Mouse (Mus musculus) lung, postnatal 0 days (tissue): ENCODE data around the gene Hils1. TPM values are rescaled to one million over a fixed set of nuclear protein-coding genes. Genes with fewer than 3 reads are reported as not detected.

Source experiments
- ATAC-seq: fragments of 200-750 bp; cut with Nextera tagmentation; 2 replicates; pipeline ENCODE4 v1.8.0; 2017; ENCODE audit warnings: moderate library complexity
- DNase-seq: peaks from one replicate; pipeline ENCODE4 v3.0.0-alpha.2; 2016; ENCODE audit warnings: low spot score
- H3K27ac ChIP-seq: fragments of 300-500 bp; sonication (generic); 2 replicates; pipeline ENCODE4 v1.5.1; 2014; ENCODE audit warnings: antibody characterized with exemption, mild to moderate bottlenecking, low read length, mixed read lengths
- H3K27me3 ChIP-seq: fragments of 300-500 bp; sonication (generic); replicated peaks from 2 replicates; pipeline ENCODE4 v1.6.1; 2014; ENCODE audit warnings: low read length, mixed read lengths; ENCODE audit not compliant: insufficient read depth
- H3K36me3 ChIP-seq: fragments of 300-500 bp; sonication (generic); 2 replicates; pipeline ENCODE4 v1.6.1; 2014; ENCODE audit warnings: low read length, mixed read lengths; ENCODE audit not compliant: insufficient read depth
- H3K4me1 ChIP-seq: fragments of 300-500 bp; sonication (generic); 2 replicates; pipeline ENCODE4 v1.6.1; 2014; ENCODE audit warnings: antibody characterized with exemption, low read depth, low read length, mixed read lengths; ENCODE audit not compliant: insufficient read depth
- H3K4me2 ChIP-seq: fragments of 300-500 bp; sonication (generic); replicated peaks from 2 replicates; pipeline ENCODE4 v1.6.1; 2014; ENCODE audit warnings: low read depth, mild to moderate bottlenecking, low read length, moderate library complexity, mixed read lengths
- H3K4me3 ChIP-seq: fragments of 300-500 bp; sonication (generic); 2 replicates; pipeline ENCODE4 v1.5.1; 2014; ENCODE audit warnings: low read depth, low read length
- H3K9ac ChIP-seq: fragments of 300-500 bp; sonication (generic); replicated peaks from 2 replicates; pipeline ENCODE4 v1.6.1; 2014; ENCODE audit warnings: low read depth, mild to moderate bottlenecking
- H3K9me3 ChIP-seq: fragments of 300-500 bp; sonication (generic); 2 replicates; pipeline ENCODE4 v1.6.1; 2016; ENCODE audit warnings: low read length, mixed read lengths
- CTCF ChIP-seq: IDR thresholded peaks from 2 replicates; pipeline ENCODE4 v1.5.1; 2016; ENCODE audit warnings: antibody characterized with exemption, mild to moderate bottlenecking
- EP300 ChIP-seq: IDR thresholded peaks from 2 replicates; pipeline ENCODE4 v1.6.1; 2016; ENCODE audit warnings: antibody characterized with exemption, mild to moderate bottlenecking, control low read depth
- WGBS: fragments of 180-500 bp; shearing (Covaris S2); extraction: QIAGEN DNeasy Blood & Tissue Kit; methylation state at CpG from one replicate; pipeline ENCODE4 v1.1.7; 2014; 5-methylcytosine and 5-hydroxymethylcytosine counted together
- polyA plus RNA-seq: library from polyadenylated mRNA; unstranded; fragments of >200 nt; fragmentation: Nextera tagmentation; extraction: Ambion mirVana; gene quantifications from 2 replicates; pipeline ENCODE4 v1.2.1, GENCODE M21; 2015

The Hils1 gene
- polyA plus RNA-seq, 1 experiment from 2014 or later, result not detected

- H3K36me3 ChIP-seq, result peaks cover 49% of the 10 kb centered on the region; the same call in 1 of the 2 replicates
- DNase-seq, result peak; percentile 88
- H3K9ac ChIP-seq, result no peak overlapping the region; the same call in 1 of the 2 replicates
- no peak overlapping the region for H3K4me3 ChIP-seq
- H3K4me1 ChIP-seq, result peaks cover 6% of the 10 kb centered on the region; the same call in 1 of the 2 replicates
- ATAC-seq, result peak; percentile 80
- no peaks in the 10 kb centered on the region for H3K27me3 ChIP-seq
- H3K4me2 ChIP-seq, result no peak overlapping the region; the same call in 1 of the 2 replicates
- WGBS, result under 1% methylated on average over 8 of the region's 8 CpGs
- no peaks in the 10 kb centered on the region for H3K9me3 ChIP-seq
- TF ChIP-seq EP300 (no peak), CTCF (peak; percentile 95)
- H3K27ac ChIP-seq, result peak overlapping the region; percentile 47; the same call in 1 of the 2 replicates
These were observed 33.7 kb downstream of the Hils1 start for GRCm38 (mm10) chr11:95001058-95001457.

DNA sequence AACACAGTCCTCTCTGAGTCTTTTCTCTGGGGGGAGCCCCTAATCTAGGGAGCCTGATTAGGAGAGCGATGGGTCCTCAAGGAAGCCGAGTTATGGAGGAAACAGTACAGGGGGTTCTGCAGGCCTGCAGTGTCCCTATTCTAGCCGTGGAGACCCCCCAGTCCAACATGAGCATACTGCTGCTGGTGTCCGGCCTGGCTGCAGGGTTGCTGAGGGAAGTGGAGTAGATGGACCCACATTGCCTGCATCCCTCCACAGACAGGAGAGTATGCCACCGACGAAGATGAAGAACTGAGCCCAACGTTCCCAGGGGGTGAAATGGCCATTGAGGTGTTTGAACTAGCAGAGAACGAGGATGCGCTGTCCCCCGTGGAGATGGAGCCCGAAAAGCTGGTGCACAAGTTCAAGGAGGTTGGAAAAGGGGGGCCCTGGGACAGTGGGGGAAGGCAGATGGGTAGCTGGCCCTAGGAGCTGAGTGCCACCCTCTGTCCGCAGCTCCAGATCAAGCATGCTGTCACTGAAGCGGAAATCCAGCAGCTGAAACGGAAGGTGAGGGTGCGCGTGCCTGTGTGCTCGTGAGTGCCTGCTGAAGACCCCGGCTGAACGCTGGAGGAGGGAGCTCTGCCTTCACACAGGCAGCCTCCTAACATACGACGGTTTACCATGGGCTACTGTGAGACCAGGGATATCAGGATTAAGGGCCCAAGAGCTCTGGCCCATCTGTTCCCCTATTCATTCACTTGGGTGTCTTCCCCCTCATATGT, 34.4 kb downstream of the Hils1 start:
- DNase-seq (no peak), ATAC-seq (no peak)
- no peak overlapping the region for H3K4me2 ChIP-seq
- H3K27ac ChIP-seq, result no peak overlapping the region
- no peak overlapping the region for H3K4me3 ChIP-seq
- H3K9ac ChIP-seq, result no peak overlapping the region; the same call in 1 of the 2 replicates
- H3K27me3 ChIP-seq, result no peaks in the 10 kb centered on the region
- no peaks in the 10 kb centered on the region for H3K9me3 ChIP-seq
- WGBS, result 86% methylated on average over 21 of the region's 21 CpGs
- H3K4me1 ChIP-seq, result peaks cover 9% of the 10 kb centered on the region; the same call in 1 of the 2 replicates
- H3K36me3 ChIP-seq, result peaks cover 46% of the 10 kb centered on the region; the same call in 1 of the 2 replicates
- TF ChIP-seq EP300 (no peak), CTCF (no peak)

DNA sequence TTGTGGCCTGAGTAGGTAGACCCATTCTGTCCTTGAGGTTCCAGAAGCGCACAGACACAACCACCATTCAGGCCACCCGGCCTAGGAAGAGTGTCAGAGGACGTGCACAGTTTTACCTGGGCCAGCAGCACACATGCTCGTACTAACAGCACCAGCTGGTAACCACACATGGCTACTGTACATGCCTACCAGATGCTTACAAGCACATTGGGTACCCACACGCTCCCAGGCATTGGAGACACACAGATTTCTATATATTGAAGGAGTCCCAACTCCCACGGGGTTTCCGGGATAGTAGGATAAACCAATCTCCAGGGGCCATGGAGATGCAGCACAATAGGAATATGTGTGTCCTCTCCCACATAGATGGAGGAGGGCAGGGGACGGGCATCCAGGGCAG, 35.3 kb downstream of the Hils1 start:
- no peaks in the 10 kb centered on the region for H3K27me3 ChIP-seq
- peaks cover 13% of the 10 kb centered on the region; the same call in 1 of the 2 replicates for H3K4me1 ChIP-seq
- H3K4me3 ChIP-seq, result no peak overlapping the region
- H3K36me3 ChIP-seq, result peaks cover 38% of the 10 kb centered on the region; the same call in 1 of the 2 replicates
- no peak overlapping the region for H3K27ac ChIP-seq
- no peak overlapping the region for H3K4me2 ChIP-seq
- TF ChIP-seq CTCF (no peak), EP300 (no peak)
- ATAC-seq, result no peak
- no peak for DNase-seq
- H3K9me3 ChIP-seq, result no peaks in the 10 kb centered on the region
- H3K9ac ChIP-seq, result no peak overlapping the region
- WGBS, result 92% methylated on average over 8 of the region's 8 CpGs

GRCm38 (mm10) chr11:95004136-95004936, 36.9 kb downstream of the Hils1 start:
- peaks cover 34% of the 10 kb centered on the region; the same call in 1 of the 2 replicates for H3K36me3 ChIP-seq
- no peak overlapping the region for H3K27ac ChIP-seq
- H3K27me3 ChIP-seq, result no peaks in the 10 kb centered on the region
- WGBS, result 81% methylated on average over 12 of the region's 12 CpGs
- DNase-seq (no peak), ATAC-seq (no peak)
- H3K9ac ChIP-seq, result no peak overlapping the region
- peaks cover 13% of the 10 kb centered on the region; the same call in 1 of the 2 replicates for H3K4me1 ChIP-seq
- no peak overlapping the region for H3K4me2 ChIP-seq
- TF ChIP-seq CTCF (no peak), EP300 (no peak)
- H3K4me3 ChIP-seq, result no peak overlapping the region
- H3K9me3 ChIP-seq, result no peaks in the 10 kb centered on the region

DNA sequence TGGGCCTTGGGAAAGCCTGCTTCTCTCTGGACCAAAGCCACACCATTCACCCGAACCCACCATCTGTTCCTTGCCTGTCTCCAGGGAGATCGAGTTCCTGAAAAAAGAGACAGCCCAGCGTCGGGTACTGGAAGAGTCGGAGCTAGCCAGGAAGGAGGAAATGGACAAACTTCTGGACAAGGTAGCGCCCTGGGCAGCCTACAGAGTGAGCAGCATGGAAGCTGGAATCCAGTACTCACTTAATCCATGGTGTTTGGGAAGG, 37.5 kb downstream of the Hils1 start:
- H3K27me3 ChIP-seq, result no peaks in the 10 kb centered on the region
- H3K9me3 ChIP-seq, result no peaks in the 10 kb centered on the region
- no peak overlapping the region for H3K27ac ChIP-seq
- peaks cover 13% of the 10 kb centered on the region; the same call in 1 of the 2 replicates for H3K4me1 ChIP-seq
- H3K36me3 ChIP-seq, result peaks cover 32% of the 10 kb centered on the region; the same call in 1 of the 2 replicates
- DNase-seq (no peak), ATAC-seq (no peak)
- H3K4me2 ChIP-seq, result no peak overlapping the region
- 60% methylated on average over 6 of the region's 6 CpGs for WGBS
- TF ChIP-seq EP300, result no peak
- no peak for TF ChIP-seq CTCF
- H3K9ac ChIP-seq, result no peak overlapping the region
- no peak overlapping the region for H3K4me3 ChIP-seq

DNA sequence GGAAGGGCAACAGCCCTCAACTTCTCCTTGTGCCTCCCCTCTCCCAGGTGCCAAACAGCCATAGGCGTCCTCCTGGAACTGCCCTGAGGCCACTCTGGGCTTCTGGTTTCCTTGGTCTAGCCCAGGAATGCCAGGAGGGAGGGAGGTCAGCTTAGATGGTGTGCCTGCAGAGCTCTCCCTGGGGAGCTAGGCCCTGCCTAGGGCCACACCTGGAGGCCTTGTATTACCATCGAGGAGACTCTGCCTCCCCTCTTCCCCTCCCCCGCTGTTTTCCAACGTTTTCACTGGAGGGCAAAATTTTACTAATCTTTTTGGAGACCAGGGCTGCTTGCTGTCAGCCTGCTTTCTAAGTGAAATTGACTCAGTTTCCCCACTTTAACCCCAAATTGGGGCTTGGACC, 38.6 kb downstream of the Hils1 start:
- H3K27ac ChIP-seq, result no peak overlapping the region
- 39% methylated on average over 4 of the region's 4 CpGs for WGBS
- no peak for DNase-seq

More for the DNA sequence above, 38.6 kb downstream of the Hils1 start:
- ATAC-seq, result no peak
- TF ChIP-seq CTCF, result no peak
- TF ChIP-seq EP300, result no peak
- Histone ChIP-seq H3K9ac (no peak overlapping the region), H3K4me3 (no peak overlapping the region), H3K27me3 (no peaks in the 10 kb centered on the region), H3K4me1 (peaks cover 8% of the 10 kb centered on the region; the same call in 1 of the 2 replicates), H3K4me2 (peak overlapping the region; percentile 64; the same call in 1 of the 2 replicates), H3K9me3 (no peaks in the 10 kb centered on the region), H3K36me3 (peaks cover 26% of the 10 kb centered on the region; the same call in 1 of the 2 replicates)
